Mouse (Mus musculus): ENCODE measurements at regions not wholly inside any gene's neighbourhood (a gene's known extent, or its start where the extent isn't known, plus 50 kb on each side); places are given as distances from the start of the nearest gene placed in this dataset.

DNA sequence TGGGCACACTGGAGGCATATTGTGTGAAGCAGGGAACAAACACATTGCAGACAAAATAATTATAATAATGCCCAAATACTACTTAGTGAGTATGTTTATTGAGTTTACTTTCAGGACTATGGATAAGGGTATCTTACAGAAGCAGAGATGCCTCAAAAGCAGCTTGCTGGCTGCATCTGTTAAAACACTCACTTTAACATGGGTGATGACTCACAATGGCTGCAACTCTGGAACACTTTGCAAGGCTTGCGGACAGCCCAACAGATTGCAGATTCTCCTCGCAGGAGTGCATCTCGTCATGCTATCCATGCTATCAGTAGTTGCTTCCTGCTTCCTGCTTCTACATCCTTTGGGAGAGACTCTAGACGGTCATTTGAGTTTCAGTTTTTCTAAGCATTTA lies 373.2 kb upstream of the Arpp21 start:
- DNase-seq = no peak

DNA sequence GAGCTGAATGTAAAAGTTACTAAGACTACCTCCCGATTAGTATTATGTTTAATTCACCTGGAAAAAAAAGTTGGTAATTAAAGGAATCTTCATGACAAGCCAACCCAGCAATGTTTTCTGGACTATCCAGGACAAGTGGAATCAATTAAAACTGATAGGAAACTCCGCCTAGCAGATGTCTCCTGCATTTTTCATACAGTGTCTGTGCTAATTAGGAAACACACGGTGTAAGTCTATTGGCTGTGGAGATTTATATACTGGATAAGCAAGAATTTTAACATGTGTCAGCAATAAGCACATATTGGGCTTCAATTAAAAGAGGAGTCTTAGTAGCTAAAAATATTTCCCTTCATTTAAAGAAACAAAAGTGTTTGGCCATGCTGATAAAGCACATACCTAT lies 371.5 kb upstream of the Arpp21 start:
- DNase-seq = no peak

GRCm38 (mm10) chr9:112595731-112596130 lies 360.0 kb upstream of the Arpp21 start:
- DNase-seq = no peak

DNA sequence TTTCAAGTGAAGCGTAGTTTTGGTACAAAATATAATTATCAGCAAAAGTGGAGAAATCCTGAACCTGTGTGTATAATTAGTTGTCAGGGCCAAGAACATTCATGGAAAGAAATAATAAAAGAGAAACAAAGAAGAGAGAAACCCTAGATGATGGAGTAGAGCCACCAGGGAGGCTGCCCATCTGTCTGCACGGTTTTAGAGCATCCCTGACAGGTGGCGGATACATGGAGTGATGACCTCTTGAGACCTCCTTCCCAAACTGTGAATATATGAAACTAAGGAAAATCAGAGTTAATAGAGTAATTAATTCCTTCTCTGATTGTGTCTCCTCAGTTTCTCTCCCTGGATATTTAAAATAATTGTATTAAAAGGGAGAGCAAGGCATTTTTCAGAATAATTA lies 354.5 kb upstream of the Arpp21 start:
- DNase-seq = no peak

DNA sequence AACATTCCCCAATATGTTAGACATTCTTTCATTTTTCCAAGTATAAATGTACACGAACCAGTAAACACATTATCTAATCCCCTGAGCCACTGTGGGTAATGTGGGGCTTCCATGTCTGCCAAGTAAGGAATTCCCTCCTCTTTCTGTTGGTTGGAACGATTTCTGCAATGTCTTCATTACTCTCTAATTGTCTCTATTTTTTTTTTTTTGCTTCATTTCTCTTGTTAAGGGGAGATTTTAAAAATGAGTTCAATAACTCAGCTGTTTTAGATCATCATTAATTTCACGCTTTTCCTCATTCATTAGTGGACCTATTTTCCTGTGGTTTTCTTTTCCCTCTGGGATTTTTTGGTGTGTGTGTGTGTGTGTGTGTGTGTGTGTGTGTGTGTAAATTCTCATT lies 337.6 kb upstream of the Arpp21 start:
- no peak for DNase-seq

DNA sequence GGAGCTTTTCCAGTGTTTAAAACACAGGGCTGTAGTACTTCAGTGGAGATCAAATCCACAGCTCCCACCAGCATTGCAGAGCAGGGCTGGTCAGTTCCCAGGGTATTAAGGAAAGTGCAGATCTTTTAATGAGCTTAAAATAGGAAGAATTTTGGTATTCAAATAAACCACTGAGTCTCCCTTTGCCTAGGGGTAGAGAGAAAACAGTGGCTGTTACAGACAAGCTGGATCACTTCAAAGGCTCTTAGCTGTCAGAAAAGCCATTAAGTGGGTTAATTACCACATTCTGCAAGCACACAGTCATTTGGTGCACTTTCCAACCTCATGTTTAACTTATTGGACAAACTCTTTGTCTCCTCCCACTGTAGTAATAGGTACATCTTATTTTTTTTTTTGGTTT lies 325.6 kb upstream of the Arpp21 start:
- no peak for DNase-seq

- DNase-seq = no peak
Measured at GRCm38 (mm10) chr9:112560226-112560625, 324.5 kb upstream of the Arpp21 start.

DNA sequence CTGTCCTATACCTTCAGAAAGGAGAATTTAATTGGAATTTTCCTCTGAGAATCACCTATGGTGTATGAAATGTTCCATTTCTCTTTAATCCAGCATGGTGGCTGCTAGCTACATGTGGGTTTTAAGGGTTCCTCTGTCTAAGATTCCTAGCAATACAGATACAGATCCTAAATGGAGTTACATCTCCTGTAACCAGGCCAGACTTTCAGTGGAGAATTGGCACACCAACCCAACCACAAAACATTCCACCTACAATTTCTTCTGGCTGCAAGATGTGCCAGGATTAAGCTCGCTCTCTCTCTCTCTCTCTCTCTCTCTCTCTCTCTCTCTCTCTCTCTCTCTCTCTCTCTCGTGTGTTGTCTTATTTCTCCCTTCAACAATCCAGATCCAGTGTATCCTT lies 302.2 kb upstream of the Arpp21 start:
- DNase-seq = no peak

DNA sequence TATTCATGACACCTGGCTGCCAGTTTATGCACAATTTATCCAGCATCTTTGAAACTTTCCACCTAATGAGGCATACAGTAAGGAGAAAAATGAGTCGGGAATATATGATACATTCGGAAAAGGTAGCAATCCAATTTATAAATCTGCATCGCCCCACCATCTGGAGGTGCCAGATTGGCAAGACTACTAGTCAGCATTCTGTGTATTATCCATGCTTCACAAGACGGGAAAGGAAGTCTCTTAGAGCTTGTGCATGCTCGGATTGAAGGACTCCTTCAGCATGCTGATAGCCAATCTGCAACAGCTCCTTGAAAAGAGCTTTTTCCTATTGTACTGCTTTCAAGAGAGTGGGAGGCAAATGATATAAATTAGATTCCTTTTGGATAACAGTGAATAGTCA lies 289.6 kb upstream of the Arpp21 start:
- no peak for DNase-seq

GRCm38 (mm10) chr9:112523251-112523650 lies 287.5 kb upstream of the Arpp21 start:
- no peak for DNase-seq

- DNase-seq = no peak
Measured at GRCm38 (mm10) chr9:112510716-112511115, 275.0 kb upstream of the Arpp21 start.

DNA sequence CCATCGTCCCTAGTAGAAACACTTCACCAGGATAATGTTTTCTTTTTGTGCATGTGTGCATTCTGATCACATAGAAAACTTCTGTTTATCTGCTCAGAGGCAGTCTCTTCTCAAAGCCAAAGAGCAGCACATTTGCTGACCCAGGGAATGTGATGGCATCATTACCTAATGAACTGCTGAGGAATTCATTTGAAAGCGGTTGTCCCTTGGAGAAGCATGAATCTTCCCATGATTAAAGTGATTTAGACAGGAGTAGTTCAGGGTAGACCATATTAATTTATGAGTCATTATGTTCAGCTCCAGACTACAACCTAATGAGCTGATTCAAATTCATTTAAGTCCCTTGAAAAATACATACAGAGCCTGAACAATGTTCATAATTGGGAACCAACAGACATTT lies 271.1 kb upstream of the Arpp21 start:
- no peak for DNase-seq

DNA sequence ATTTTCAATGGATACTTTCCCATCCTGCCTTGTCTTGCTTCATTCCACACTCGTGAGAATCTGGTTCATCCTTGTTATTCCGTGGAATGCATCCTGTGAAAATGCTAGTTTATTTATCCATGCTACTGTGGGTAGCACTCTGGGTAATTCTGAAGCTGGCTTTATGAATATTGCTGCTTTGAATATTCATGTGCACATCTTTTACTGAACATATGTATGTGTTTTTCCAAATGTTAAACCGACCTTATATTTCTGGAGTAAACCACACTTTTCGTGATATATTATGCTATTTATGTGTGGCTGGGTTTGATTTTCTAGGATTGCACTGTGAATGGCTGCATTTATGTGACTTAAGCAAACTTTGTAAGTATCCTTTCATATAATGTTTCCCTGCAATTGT lies 262.9 kb upstream of the Arpp21 start:
- no peak for DNase-seq

DNA sequence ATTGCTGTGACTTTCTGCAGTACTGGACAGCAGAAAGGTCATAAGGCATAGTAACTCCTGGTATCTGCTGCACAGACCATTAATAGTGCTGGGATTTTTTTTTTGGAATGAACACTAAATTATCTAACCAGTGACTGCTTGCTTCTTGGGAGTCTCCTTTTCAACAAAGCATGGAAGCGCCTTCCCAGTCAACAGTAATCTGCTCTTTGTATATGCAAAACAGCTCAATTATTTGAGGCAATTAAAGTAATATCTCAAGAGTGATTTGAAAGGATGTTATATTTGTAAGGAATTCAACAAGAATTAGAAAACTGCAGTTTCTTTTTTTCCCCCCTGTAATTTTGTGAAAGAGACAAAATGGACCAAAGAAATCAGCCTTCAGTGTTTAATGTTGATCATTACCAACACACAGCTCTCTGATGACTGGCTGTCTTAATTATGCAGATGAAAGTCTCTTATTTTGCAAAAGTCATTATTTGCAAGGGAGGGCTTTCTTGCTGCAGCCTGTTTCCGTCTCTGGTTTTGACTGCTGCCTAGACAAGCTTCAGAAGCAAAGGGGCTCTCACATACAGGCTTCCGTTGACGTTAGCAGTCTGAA lies 260.3 kb upstream of the Arpp21 start:
- DNase-seq = no peak

- DNase-seq = no peak
Measured at GRCm38 (mm10) chr9:112490963-112491362, 255.2 kb upstream of the Arpp21 start.

DNA sequence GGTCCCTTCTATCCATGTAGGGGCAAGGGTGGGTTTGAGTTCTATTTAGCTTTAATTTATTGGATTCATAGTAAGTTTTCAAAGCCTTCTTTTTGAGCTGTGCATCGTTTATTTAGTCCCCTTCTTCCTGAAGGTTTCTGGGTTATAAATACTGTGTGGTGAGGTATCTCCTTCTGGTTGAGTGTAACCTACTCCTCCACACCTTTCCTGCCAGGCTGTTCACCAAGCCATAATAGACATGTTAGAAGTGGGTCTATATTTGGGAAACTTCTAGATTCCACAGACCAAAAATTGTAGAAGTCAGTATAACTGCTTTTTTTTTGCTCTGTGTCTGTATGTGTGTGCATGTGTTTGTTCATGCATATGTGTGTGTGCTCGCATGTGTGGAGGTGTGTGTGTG lies 240.9 kb upstream of the Arpp21 start:
- no peak for DNase-seq

- DNase-seq = no peak
Measured at GRCm38 (mm10) chr9:112457594-112457993, 221.9 kb upstream of the Arpp21 start.

DNA sequence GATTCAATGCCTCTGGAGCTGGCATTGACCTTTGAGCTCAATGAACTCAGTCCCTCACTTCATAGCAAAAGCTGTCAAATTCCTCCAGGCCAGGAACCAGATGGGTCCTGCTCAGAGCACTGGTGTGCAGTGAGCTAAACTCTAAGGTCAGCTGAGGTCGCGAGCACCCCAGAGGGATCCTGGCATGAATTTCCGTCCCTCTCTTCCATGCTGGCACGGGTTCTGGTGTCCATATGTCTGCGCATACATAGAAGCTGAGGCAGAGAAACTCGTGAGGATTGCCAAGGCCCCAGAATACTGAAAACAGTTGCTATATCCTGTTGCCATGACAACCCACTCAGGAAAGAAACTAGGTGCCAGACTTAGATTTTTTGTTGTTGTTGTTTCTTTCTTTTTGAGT lies 219.0 kb upstream of the Arpp21 start:
- no peak for DNase-seq

- peak; percentile 1 for DNase-seq
Measured at GRCm38 (mm10) chr9:112447515-112447914, 211.8 kb upstream of the Arpp21 start.

DNA sequence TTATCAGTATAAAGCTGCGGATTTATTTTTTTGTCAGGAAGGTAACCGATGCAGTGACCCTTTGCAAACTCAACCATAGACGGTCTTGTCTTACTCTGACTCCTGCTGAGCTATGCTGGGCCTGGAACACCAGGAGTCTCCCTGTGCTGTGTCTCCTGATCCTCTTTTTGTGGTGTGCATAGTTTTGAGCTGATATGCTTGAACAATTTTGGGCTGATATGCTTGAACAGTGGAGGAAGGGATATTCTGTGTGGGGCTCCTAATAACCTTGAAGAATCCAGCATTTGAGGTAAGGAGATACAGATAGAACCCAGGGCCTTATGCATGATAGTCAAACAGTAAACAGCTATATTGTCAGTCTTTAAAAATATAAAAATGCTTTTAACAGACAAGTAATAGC lies 211.2 kb upstream of the Arpp21 start:
- no peak for DNase-seq

DNA sequence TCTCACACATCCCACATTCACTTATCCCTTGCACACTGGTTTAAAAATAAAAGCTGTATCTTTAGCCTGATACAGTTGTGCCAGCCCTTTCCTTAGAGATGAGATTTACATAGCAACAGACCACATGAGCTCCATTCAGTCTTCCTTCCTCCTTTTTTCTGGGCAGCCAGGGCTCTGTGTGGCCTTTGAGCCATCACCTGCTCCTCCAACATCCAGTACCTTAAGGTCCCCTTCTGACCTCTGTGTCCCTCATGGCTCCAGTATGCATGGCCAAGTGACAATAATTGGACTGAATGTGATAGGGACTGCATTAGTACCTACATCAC lies 210.3 kb upstream of the Arpp21 start:
- no peak for DNase-seq

DNA sequence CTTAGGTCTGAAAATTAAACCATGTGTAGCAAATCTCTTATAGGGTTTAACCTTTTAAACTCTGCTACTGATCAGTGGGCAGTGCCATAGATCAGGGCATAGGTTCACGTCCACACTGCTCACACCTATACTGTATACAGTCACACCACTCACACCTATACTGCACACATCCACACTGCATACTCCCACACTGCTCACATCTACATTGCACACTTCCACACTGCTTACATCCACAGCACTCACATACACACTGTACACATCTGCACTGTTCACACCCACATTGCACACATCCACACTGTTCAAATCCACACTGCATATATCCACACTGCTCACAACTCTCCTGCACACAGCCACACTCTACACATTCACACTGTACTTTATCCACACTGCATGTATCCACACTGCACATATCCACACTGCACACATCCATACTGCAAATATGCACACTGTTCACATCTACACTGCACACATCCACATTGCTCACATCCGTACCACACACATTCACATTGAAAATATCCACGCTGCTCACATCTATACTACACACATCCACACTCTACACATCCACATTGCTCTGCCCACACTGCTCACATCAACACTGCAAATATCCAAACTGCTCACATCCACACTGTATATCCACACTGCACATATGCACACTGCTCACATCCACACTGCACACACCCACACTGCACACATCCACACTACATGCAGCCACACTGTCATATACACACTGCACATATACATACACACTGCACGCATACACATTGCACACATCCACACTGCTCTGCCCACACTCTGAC lies 209.7 kb upstream of the Arpp21 start:
- DNase-seq = no peak

DNA sequence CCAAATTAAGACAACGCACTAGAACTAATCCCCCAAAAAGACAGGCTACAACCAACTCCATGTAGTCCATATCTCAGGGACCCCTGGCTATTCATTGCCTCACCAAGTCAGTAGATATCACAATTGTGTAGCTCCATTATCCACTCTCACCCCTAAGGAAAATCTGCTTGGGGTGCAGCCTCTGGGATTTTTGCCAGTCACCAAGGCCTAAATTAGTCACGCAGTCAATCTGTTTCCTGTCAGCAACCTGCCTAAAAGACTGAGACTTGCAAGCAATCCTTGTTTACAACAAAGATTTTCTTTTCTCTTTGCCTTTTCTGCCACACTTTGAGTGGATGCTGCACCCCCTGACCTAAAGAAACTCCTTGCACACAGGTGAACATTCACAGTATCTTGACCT lies 208.5 kb upstream of the Arpp21 start:
- DNase-seq = no peak

- no peak for DNase-seq
Measured at GRCm38 (mm10) chr9:112436094-112436493, 200.4 kb upstream of the Arpp21 start.

DNA sequence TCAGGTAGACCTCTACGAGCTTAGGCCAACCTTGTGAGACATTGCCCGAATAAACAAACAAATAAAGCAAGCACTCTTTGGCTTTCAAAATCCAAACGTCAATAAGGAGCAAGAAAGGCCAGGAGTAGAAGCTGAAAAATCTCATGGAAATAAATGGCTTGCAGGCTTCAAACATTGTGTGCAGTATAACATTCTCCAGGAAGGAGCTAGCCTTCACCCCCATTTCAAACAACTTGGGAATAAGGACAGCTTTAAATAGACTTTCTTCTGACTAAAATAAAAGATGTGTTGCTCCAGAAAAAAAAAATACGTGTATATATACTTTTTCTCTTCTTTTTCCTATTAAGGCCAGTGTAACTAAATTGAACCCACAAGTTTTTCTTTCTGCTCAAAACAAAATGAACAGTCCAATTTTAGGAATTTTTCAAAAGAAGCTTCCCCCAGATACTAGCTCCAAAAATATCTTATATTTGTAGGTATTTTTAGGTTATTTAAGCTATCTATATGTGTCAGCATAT lies 196.2 kb upstream of the Arpp21 start:
- DNase-seq = no peak
